7 mouse cellular contexts compared by ENCODE assay signal in the genomic region with DNA sequence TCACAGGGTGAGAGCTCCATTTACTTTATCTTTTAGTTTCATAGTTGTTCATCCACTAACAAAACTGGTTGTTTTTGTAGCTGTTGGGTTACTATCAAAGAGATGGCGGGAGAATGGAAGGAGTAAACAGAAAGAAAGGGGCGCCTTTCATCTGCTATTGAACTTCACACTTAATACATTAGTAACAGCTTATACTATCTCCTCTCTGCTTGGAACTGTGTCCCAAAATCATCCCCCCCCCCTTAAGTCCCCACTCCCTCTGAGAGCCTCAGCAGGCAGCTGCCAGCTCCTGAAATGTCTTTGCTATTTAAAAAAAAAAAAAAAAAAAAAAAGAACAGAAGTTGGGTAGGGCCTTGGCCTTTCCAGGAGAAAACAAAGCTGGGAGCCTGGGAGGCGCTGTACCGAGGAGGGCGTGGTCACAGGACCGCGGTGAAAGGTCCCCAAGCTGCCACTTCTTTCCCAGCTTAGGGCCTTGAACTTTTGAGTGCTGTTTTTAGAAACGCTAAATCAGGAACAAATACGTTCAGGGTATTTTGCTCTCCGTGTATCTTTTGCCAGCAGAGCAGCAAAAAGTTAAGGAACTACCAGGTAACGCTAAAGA.
DNase-seq lines count a peak whose midpoint lies in the region; ATAC-seq lines count a peak whose summit lies in the region.

No protein-coding gene starts in this region.

- H3K9me3 ChIP-seq in heart, embryonic 14.5 days (ENCODE audit: control insufficient read depth, low read length): no peaks in the 10 kb centered on the region
- H3K9me3 ChIP-seq in limb, embryonic 10.5 days (replicated peaks): no peaks in the 10 kb centered on the region
- no peaks in the 10 kb centered on the region for H3K9me3 ChIP-seq in midbrain, embryonic 13.5 days

- WGBS in heart, embryonic 14.5 days: 10% methylated on average over 11 of the region's 11 CpGs
- WGBS in limb, embryonic 10.5 days: 11% methylated on average over 11 of the region's 11 CpGs
- WGBS in midbrain, embryonic 13.5 days: 6% methylated on average over 11 of the region's 11 CpGs

- no peaks in the 10 kb centered on the region for H3K27me3 ChIP-seq in heart, embryonic 14.5 days (ENCODE audit: control insufficient read depth, insufficient read depth, low read length)
- no peaks in the 10 kb centered on the region for H3K27me3 ChIP-seq in limb, embryonic 10.5 days (ENCODE audit: low read depth, poor library complexity, severe bottlenecking)
- no peaks in the 10 kb centered on the region for H3K27me3 ChIP-seq in midbrain, embryonic 13.5 days

- H3K27ac ChIP-seq in heart, embryonic 14.5 days (replicated peaks in 1 of 2; ENCODE audit: control insufficient read depth in 1 of 2, insufficient read depth in 1 of 2, low read depth in 2 of 2, low read length in 2 of 2): peak overlapping the region in 1 of 2 experiments; percentile 21; a peak in 3 of 4 replicates
- peak overlapping the region; percentile 50; the same call in 1 of the 2 replicates for H3K27ac ChIP-seq in limb, embryonic 10.5 days
- no peak overlapping the region for H3K27ac ChIP-seq in midbrain, embryonic 13.5 days

- ATAC-seq in heart, embryonic 14.5 days (ENCODE audit: insufficient number of reproducible peaks, insufficient read depth, low FRiP score, low read depth): no peak
- no peak for ATAC-seq in midbrain, embryonic 13.5 days

- H3K4me3 ChIP-seq in heart, embryonic 14.5 days (ENCODE audit: control insufficient read depth in 1 of 2, insufficient read depth in 1 of 2, low read depth in 1 of 2, low read length in 2 of 2): no peak overlapping the region
- peak overlapping the region; percentile 26 for H3K4me3 ChIP-seq in limb, embryonic 10.5 days
- no peak overlapping the region for H3K4me3 ChIP-seq in midbrain, embryonic 13.5 days (replicated peaks)

- H3K4me2 ChIP-seq in heart, embryonic 14.5 days (ENCODE audit: low read length): peak overlapping the region; percentile 45
- H3K4me2 ChIP-seq in midbrain, embryonic 13.5 days (replicated peaks): 0 out of 2 replicates have a peak overlapping the region, but pooled peaks have one; percentile 1

- peak overlapping the region; percentile 10; the same call in 1 of the 2 replicates for H3K9ac ChIP-seq in heart, embryonic 14.5 days (ENCODE audit: low read length)
- no peak overlapping the region for H3K9ac ChIP-seq in midbrain, embryonic 13.5 days (replicated peaks)

- no peaks in the 10 kb centered on the region for H3K36me3 ChIP-seq in heart, embryonic 14.5 days (ENCODE audit: control insufficient read depth, insufficient read depth, low read length)
- no peaks in the 10 kb centered on the region for H3K36me3 ChIP-seq in limb, embryonic 10.5 days
- H3K36me3 ChIP-seq in midbrain, embryonic 13.5 days: peaks cover 3% of the 10 kb centered on the region; the same call in 1 of the 2 replicates

- H3K4me1 ChIP-seq in heart, embryonic 14.5 days (ENCODE audit: control insufficient read depth in 2 of 2, insufficient read depth in 2 of 2, low read length in 2 of 2): peaks cover 2 to 13% of the 10 kb centered on the region in 2 experiments; a peak in 3 of 4 replicates
- H3K4me1 ChIP-seq in limb, embryonic 10.5 days: peaks cover 26% of the 10 kb centered on the region
- H3K4me1 ChIP-seq in midbrain, embryonic 13.5 days (replicated peaks): peaks cover 14% of the 10 kb centered on the region

- peak; percentile 77 for DNase-seq in ZHBTc4 (ENCODE audit: low read depth, low spot score)
- peak; percentile 87 for DNase-seq in adrenal gland, postnatal 14 days
- peak; percentile 50 for DNase-seq in limb, embryonic 10.5 days (ENCODE audit: low spot score)
- DNase-seq in cerebellum, postnatal 4 days (ENCODE audit: low spot score in 2 of 2): no peak
- no peak for DNase-seq in yolk sac, embryonic 10.5 days (ENCODE audit: low spot score)

Comparison
In these comparisons a context has a peak if more than half of its experiments do, and no peak if none do; other contexts are left out.
1. DNase-seq: peak in ZHBTc4 (single experiment), adrenal gland, postnatal 14 days (single experiment) and limb, embryonic 10.5 days (single experiment); none in cerebellum, postnatal 4 days (0 of 2) and yolk sac, embryonic 10.5 days (single experiment).